Mouse (Mus musculus) stomach, embryonic 15.5 days (tissue): ENCODE measurements at regions not wholly inside any gene's neighbourhood (a gene's known extent, or its start where the extent isn't known, plus 50 kb on each side); places are given as distances from the start of the nearest gene placed in this dataset.
A peak's percentile ranks its signal among the peaks of the same experiment; 100 is the strongest.

Experiments
- ATAC-seq: fragments of 200-750 bp; cut with Nextera tagmentation; 2 replicates; pipeline ENCODE4 v1.8.0; 2017; ENCODE audit warnings: low read depth, moderate number of reproducible peaks, moderate TSS enrichment; ENCODE audit not compliant: insufficient read depth, low FRiP score
- H3K27ac ChIP-seq: fragments of 300-500 bp; sonication (generic); 2 replicates; pipeline ENCODE4 v1.5.1; 2015; ENCODE audit warnings: mild to moderate bottlenecking, inconsistent platforms
- H3K27me3 ChIP-seq: fragments of 300-500 bp; sonication (generic); replicated peaks from 2 replicates; pipeline ENCODE4 v1.6.1; 2015; ENCODE audit warnings: inconsistent platforms
- H3K36me3 ChIP-seq: fragments of 300-500 bp; sonication (generic); 2 replicates; pipeline ENCODE4 v1.6.1; 2015; ENCODE audit warnings: inconsistent platforms
- H3K4me1 ChIP-seq: fragments of 300-500 bp; sonication (generic); 2 replicates; pipeline ENCODE4 v1.6.1; 2015; ENCODE audit warnings: inconsistent platforms
- H3K4me2 ChIP-seq: fragments of 300-500 bp; sonication (generic); 2 replicates; pipeline ENCODE4 v1.6.1; 2015; ENCODE audit warnings: mild to moderate bottlenecking, inconsistent platforms
- H3K4me3 ChIP-seq: fragments of 300-500 bp; sonication (generic); replicated peaks from 2 replicates; pipeline ENCODE4 v1.5.1; 2015; ENCODE audit warnings: inconsistent platforms
- H3K9ac ChIP-seq: fragments of 300-500 bp; sonication (generic); 2 replicates; pipeline ENCODE4 v1.6.1; 2015; ENCODE audit warnings: inconsistent platforms
- H3K9me3 ChIP-seq: fragments of 300-500 bp; sonication (generic); 2 replicates; pipeline ENCODE4 v1.6.1; 2016; ENCODE audit warnings: inconsistent platforms
- WGBS: fragments of 180-500 bp; shearing (Covaris S2); methylation state at CpG from one replicate; pipeline ENCODE4 v1.1.7; 2015; 5-methylcytosine and 5-hydroxymethylcytosine counted together

DNA sequence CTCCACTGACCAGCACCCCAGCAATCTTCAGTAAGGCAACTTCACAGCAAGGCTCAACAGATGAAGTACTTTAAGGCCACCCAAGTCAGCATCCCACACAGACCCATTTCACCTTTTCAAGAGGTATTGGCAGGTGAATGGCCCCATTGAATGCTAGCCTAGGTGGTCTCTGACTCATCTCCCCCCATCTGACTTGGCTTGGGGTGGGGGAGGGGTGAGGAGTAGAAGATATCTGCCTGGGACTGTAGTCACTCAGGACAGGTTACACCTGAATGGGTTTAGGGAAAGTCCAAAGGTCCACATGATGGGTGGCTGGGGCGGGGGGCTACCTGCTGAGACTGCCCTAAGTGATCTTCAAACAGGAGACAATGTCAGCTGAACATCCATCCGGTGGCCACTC is 104.0 kb upstream of the Tle3 start:
- 84% methylated on average over 2 of the region's 2 CpGs for WGBS
- ATAC-seq: no peak
- Histone ChIP-seq H3K9me3 (no peaks in the 10 kb centered on the region), H3K27me3 (no peaks in the 10 kb centered on the region), H3K36me3 (no peaks in the 10 kb centered on the region), H3K4me3 (no peak overlapping the region), H3K4me2 (no peak overlapping the region), H3K9ac (no peak overlapping the region), H3K27ac (no peak overlapping the region), H3K4me1 (0 out of 2 replicates have a peak, but pooled peaks cover 2% of the 10 kb centered on the region)

GRCm38 (mm10) chr9:61268681-61269080 is 103.5 kb upstream of the Tle3 start:
- no peak overlapping the region for H3K27ac ChIP-seq
- no peak overlapping the region for H3K9ac ChIP-seq
- 82% methylated on average over 2 of the region's 2 CpGs for whole genome bisulfite sequencing
- no peaks in the 10 kb centered on the region for H3K9me3 ChIP-seq
- H3K4me1 ChIP-seq: 0 out of 2 replicates have a peak, but pooled peaks cover 2% of the 10 kb centered on the region
- H3K4me2 ChIP-seq: no peak overlapping the region
- no peak for ATAC-seq
- H3K36me3 ChIP-seq: no peaks in the 10 kb centered on the region
- no peaks in the 10 kb centered on the region for H3K27me3 ChIP-seq
- H3K4me3 ChIP-seq: no peak overlapping the region

- ATAC-seq: no peak
- H3K9ac ChIP-seq: no peak overlapping the region
- H3K4me1 ChIP-seq: 0 out of 2 replicates have a peak, but pooled peaks cover 2% of the 10 kb centered on the region
- no peak overlapping the region for H3K4me2 ChIP-seq
- no peak overlapping the region for H3K4me3 ChIP-seq
- WGBS: 66% methylated on average over 5 of the region's 5 CpGs
- H3K36me3 ChIP-seq: no peaks in the 10 kb centered on the region
- H3K27me3 ChIP-seq: no peaks in the 10 kb centered on the region
- H3K27ac ChIP-seq: no peak overlapping the region
- H3K9me3 ChIP-seq: no peaks in the 10 kb centered on the region
These were observed 102.9 kb upstream of the Tle3 start for GRCm38 (mm10) chr9:61269151-61269870.

DNA sequence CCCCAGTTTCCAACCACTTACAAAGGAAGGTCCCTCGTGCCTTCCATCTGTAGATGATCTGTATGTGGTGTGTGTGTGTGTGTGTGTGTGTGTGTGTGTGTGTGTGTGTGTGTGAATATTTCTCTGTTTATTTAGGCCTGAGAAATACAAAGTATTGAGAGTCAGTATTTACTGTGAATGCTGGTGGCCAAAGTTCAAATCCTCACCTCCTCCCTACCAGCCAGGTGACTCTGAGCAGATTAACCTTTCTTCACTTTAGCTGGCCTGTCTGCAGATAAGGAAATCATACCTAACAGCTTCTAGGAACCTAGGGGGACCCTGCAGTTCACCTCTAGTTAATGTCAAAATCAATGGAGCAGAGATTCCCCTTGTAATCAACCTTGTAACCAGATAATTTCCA is 100.9 kb upstream of the Tle3 start:
- H3K27ac ChIP-seq: no peak overlapping the region
- no peaks in the 10 kb centered on the region for H3K27me3 ChIP-seq
- no peaks in the 10 kb centered on the region for H3K36me3 ChIP-seq
- H3K4me1 ChIP-seq: 0 out of 2 replicates have a peak, but pooled peaks cover 2% of the 10 kb centered on the region
- no peak for ATAC-seq
- no peak overlapping the region for H3K9ac ChIP-seq
- no peak overlapping the region for H3K4me3 ChIP-seq
- WGBS: 94% methylated on average over 1 of the region's 1 CpGs
- no peak overlapping the region for H3K4me2 ChIP-seq
- no peaks in the 10 kb centered on the region for H3K9me3 ChIP-seq

GRCm38 (mm10) chr9:61271769-61272352 is 100.3 kb upstream of the Tle3 start:
- Histone ChIP-seq H3K9me3 (no peaks in the 10 kb centered on the region), H3K4me3 (no peak overlapping the region), H3K4me2 (no peak overlapping the region), H3K36me3 (no peaks in the 10 kb centered on the region), H3K4me1 (0 out of 2 replicates have a peak, but pooled peaks cover 2% of the 10 kb centered on the region), H3K9ac (no peak overlapping the region), H3K27me3 (no peaks in the 10 kb centered on the region), H3K27ac (no peak overlapping the region)
- ATAC-seq: no peak
- WGBS: 81% methylated on average over 5 of the region's 5 CpGs

GRCm38 (mm10) chr9:61274020-61274419 is 98.1 kb upstream of the Tle3 start:
- Histone ChIP-seq H3K27ac (no peak overlapping the region), H3K9me3 (no peaks in the 10 kb centered on the region), H3K4me2 (no peak overlapping the region), H3K4me3 (no peak overlapping the region), H3K36me3 (no peaks in the 10 kb centered on the region), H3K9ac (no peak overlapping the region), H3K4me1 (peaks cover 13% of the 10 kb centered on the region; the same call in 1 of the 2 replicates), H3K27me3 (no peaks in the 10 kb centered on the region; the same call in 1 of the 2 replicates)
- no peak for ATAC-seq
- 80% methylated on average over 9 of the region's 9 CpGs for WGBS

- peaks cover 7% of the 10 kb centered on the region; the same call in 1 of the 2 replicates for H3K27me3 ChIP-seq
- peak; percentile 29; the same call in 1 of the 2 replicates for ATAC-seq
These were observed 94.6 kb upstream of the Tle3 start for GRCm38 (mm10) chr9:61277369-61278215.

DNA sequence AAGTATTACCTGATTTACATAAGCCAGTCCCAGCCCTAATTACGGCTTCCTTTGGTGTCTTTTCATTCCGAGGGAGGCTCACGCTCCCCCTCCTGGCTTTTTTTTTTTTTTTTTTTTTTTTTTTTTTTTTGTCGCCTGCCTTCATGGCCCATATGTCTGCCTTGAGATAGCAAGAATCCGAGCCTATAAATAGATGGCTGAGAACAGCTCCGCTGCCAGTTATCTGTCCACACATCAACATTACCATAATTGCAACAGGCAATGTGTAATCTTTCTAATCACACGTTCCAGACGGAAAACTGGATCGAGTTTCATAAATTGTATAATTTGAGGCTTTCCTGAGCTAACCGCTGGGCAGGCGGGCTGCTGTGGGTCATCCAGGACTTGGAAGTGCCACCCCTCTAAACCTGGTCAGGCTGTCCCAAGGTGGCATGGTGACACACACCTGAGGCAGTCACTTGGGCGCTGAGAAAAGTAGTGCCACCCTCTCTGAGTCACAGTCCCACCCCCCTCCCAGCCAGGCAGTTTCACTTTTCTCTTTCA is 93.9 kb upstream of the Tle3 start:
- ATAC-seq: no peak
- H3K27ac ChIP-seq: no peak overlapping the region
- H3K4me3 ChIP-seq: 0 out of 2 replicates have a peak overlapping the region, but pooled peaks have one; percentile 4
- WGBS: 15% methylated on average over 12 of the region's 12 CpGs
- H3K9me3 ChIP-seq: no peaks in the 10 kb centered on the region
- H3K27me3 ChIP-seq: peaks cover 7% of the 10 kb centered on the region; the same call in 1 of the 2 replicates
- peaks cover 13% of the 10 kb centered on the region; the same call in 1 of the 2 replicates for H3K4me1 ChIP-seq
- H3K9ac ChIP-seq: no peak overlapping the region
- H3K4me2 ChIP-seq: peak overlapping the region; percentile 41
- H3K36me3 ChIP-seq: no peaks in the 10 kb centered on the region

More at GRCm38 (mm10) chr9:61277369-61278215, 94.6 kb upstream of the Tle3 start:
- WGBS: 14% methylated on average over 21 of the region's 21 CpGs
- Histone ChIP-seq H3K4me2 (peak overlapping the region; percentile 41), H3K9ac (no peak overlapping the region), H3K36me3 (no peaks in the 10 kb centered on the region), H3K9me3 (no peaks in the 10 kb centered on the region), H3K27ac (no peak overlapping the region), H3K4me3 (0 out of 2 replicates have a peak overlapping the region, but pooled peaks have one; percentile 4), H3K4me1 (peaks cover 13% of the 10 kb centered on the region; the same call in 1 of the 2 replicates)

- H3K4me3 ChIP-seq: no peak overlapping the region
- ATAC-seq: no peak
These were observed 93.1 kb upstream of the Tle3 start for GRCm38 (mm10) chr9:61279044-61279543.

DNA sequence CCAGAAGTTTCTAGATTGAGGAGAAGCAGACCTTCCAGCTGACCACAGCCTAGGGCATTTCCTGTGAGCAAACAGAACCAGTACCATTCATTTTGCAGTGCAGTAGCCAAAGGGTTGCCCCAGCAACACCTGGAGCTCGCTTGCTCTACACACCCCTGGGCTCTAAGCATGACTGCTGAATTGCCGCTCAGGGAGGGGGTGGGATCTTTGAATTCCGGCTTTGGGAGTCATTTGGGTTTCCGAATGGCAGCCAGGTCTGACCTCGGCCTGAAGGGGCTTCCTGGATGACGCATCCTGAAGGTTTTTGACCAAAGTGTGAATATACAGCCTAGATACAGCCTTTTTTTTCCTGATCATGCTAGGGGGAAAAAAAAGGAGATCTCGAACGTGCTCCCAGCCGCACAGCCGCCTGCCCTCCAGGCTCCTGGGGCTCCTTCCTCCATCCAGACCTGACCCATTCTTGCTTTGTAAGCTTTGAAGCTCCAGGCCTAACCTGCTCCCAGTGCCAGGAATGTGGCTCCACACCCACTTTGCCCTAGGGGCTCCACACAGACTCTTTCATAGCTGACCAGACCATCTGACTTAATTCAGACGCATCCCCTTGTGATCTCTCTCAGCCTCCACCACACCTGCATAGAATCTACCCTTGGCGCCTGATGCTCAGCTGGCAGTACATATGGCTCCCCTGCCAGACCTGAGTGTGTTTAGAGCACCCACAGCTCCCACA is 91.1 kb upstream of the Tle3 start:
- H3K27me3 ChIP-seq: peaks cover 7% of the 10 kb centered on the region; the same call in 1 of the 2 replicates
- 73% methylated on average over 12 of the region's 12 CpGs for WGBS
- no peaks in the 10 kb centered on the region for H3K36me3 ChIP-seq
- no peak overlapping the region for H3K4me3 ChIP-seq
- no peak overlapping the region for H3K9ac ChIP-seq
- no peaks in the 10 kb centered on the region for H3K9me3 ChIP-seq
- no peak overlapping the region for H3K4me2 ChIP-seq
- no peak overlapping the region for H3K27ac ChIP-seq
- peaks cover 13% of the 10 kb centered on the region; the same call in 1 of the 2 replicates for H3K4me1 ChIP-seq
- no peak for ATAC-seq

More at GRCm38 (mm10) chr9:61279044-61279543, 93.1 kb upstream of the Tle3 start:
- Histone ChIP-seq H3K4me2 (no peak overlapping the region), H3K36me3 (no peaks in the 10 kb centered on the region), H3K27ac (no peak overlapping the region), H3K27me3 (peaks cover 7% of the 10 kb centered on the region; the same call in 1 of the 2 replicates), H3K4me1 (peaks cover 13% of the 10 kb centered on the region; the same call in 1 of the 2 replicates), H3K9ac (no peak overlapping the region), H3K9me3 (no peaks in the 10 kb centered on the region)
- WGBS: 62% methylated on average over 9 of the region's 9 CpGs

DNA sequence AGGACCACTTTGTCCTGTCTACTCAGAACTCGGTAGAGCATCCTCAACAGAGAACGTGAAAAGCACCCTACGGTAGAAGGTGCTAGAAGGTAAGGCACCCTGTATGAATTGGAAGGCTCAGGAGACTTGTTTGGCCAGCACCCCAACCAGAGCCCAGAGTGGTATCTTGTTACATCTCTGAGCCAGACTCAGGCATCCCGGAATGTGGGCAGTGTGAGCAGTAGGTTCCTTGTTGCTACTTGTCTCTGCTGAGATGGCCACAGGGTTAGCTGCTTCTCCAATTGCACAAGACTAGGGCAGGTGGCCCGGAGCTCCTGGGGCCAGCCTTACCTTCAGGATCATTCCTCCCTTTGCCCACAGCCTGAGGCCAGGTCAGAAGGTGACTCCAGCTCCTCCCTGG is 88.9 kb upstream of the Tle3 start:
- H3K27me3 ChIP-seq: peaks cover 7% of the 10 kb centered on the region; the same call in 1 of the 2 replicates
- no peaks in the 10 kb centered on the region for H3K9me3 ChIP-seq
- H3K9ac ChIP-seq: no peak overlapping the region
- 0 out of 2 replicates have a peak, but pooled peaks cover 5% of the 10 kb centered on the region for H3K4me1 ChIP-seq
- no peak overlapping the region for H3K27ac ChIP-seq
- no peaks in the 10 kb centered on the region for H3K36me3 ChIP-seq
- 77% methylated on average over 5 of the region's 5 CpGs for whole genome bisulfite sequencing
- H3K4me3 ChIP-seq: no peak overlapping the region
- H3K4me2 ChIP-seq: no peak overlapping the region
- no peak for ATAC-seq
